Mouse (Mus musculus) retina, embryonic 14.5 days (tissue): Measurements from ENCODE around the gene Olfr31.

Source experiments
- DNase-seq: peaks from one replicate; pipeline ENCODE4 v3.0.0-alpha.2; 2015; ENCODE audit warnings: low spot score

The Olfr31 gene

GRCm38 (mm10) chr14:14354511-14355359, 32.1 kb downstream of the Olfr31 start:
- DNase-seq, result no peak

- no peak for DNase-seq
Observed at GRCm38 (mm10) chr14:14355360-14355646, 32.7 kb downstream of the Olfr31 start.
